In genomic region chr19:44554861-44555590, GRCm38 (mm10) we compare ENCODE assay signal across 8 mouse cellular contexts. TPM values are rescaled to one million over a fixed set of nuclear protein-coding genes. Genes with fewer than 3 reads are reported as not detected.
DNase-seq lines count a peak whose midpoint lies in the region; ATAC-seq lines count a peak whose summit lies in the region.

Ndufb8 (minus strand) TSS chr19:44555440.

- H3K27me3 ChIP-seq in hindbrain, embryonic 12.5 days, result peaks cover 7% of the 10 kb centered on the region

- H3K27ac ChIP-seq in hindbrain, embryonic 12.5 days, result peak within 1 kb of the TSS; percentile 66

- H3K4me2 ChIP-seq in hindbrain, embryonic 12.5 days (replicated peaks), result peak within 1 kb of the TSS; percentile 69

- peak; percentile 87 for ATAC-seq in hindbrain, embryonic 12.5 days (ENCODE audit: low FRiP score)

- peaks cover 14% of the 10 kb centered on the region for H3K4me1 ChIP-seq in hindbrain, embryonic 12.5 days

- WGBS in hindbrain, embryonic 12.5 days, result under 1% methylated on average over 50 of the region's 50 CpGs

- peaks cover 30% of the 10 kb centered on the region for H3K36me3 ChIP-seq in hindbrain, embryonic 12.5 days

- no peaks in the 10 kb centered on the region for H3K9me3 ChIP-seq in hindbrain, embryonic 12.5 days (replicated peaks)

- peak within 1 kb of the TSS; percentile 78 for H3K4me3 ChIP-seq in hindbrain, embryonic 12.5 days

- DNase-seq in Muller cell, postnatal 12 days (ENCODE audit: inconsistent ontology term), result peak; percentile 89
- DNase-seq in cerebellum, adult 9-11 months, result peak; percentile 94
- peak; percentile 87 to 93 for DNase-seq in frontal cortex, postnatal 10 days (ENCODE audit: low spot score in 2 of 2)
- peak; percentile 92 to 95 for DNase-seq in layer of hippocampus, postnatal 14 days (ENCODE audit: low spot score in 2 of 2)
- DNase-seq in lung, postnatal 14 days, result peak; percentile 97
- DNase-seq in retina, adult 2 months (ENCODE audit: low read depth, low spot score), result peak; percentile 89
- DNase-seq in thymus, postnatal 36 days, result peak; percentile 90 to 92

- H3K9ac ChIP-seq in hindbrain, embryonic 12.5 days, result peak within 1 kb of the TSS; percentile 91

RNA-seq across cellular contexts. Expression of gene Ndufb8, which starts in this region (rescaled TPM):
- 400 and 440 TPM in 2 replicates for polyA plus RNA-seq in hindbrain, embryonic 12.5 days (2016; fragmentation: Nextera tagmentation; extraction: Ambion mirVana)
- 100 to 1,000 TPM; 428 to 432 TPM for total RNA-seq in layer of hippocampus, postnatal 14 days (2021)

Comparison
In these comparisons a context has a peak if more than half of its experiments do, and no peak if none do; other contexts are left out.
1. Peak in every context shown above with its lines: DNase-seq, ATAC-seq, H3K4me3 ChIP-seq and H3K27ac ChIP-seq.